Mouse (Mus musculus): ENCODE measurements around the gene Cdk12. TPM values are rescaled to one million over a fixed set of nuclear protein-coding genes. Genes with fewer than 3 reads are reported as not detected.

The Cdk12 gene
- total RNA-seq, 2 experiments from 2014 or later: 50.8 to 53.8 TPM

Small RNA genes lying within 50 kb of the gene (microRNA-seq; reads per million reads assigned to microRNA genes)
- gene Gm27399: not detected
- gene Mir5119: 0.79 reads per million

Other genes starting within 250 kb of the Cdk12 start
- 10 to 100 TPM; 12.5 to 13.3 TPM for gene Plxdc1, start 216.6 kb upstream of the Cdk12 start, total RNA-seq (2021)
- gene Arl5c, start 206.9 kb upstream of the Cdk12 start, total RNA-seq (2021): 1 to 10 TPM; 1.6 to 1.9 TPM
- gene Cacnb1, start 180.0 kb upstream of the Cdk12 start, total RNA-seq (2021): 10 to 100 TPM; 18.8 TPM
- 1,000 to 10,000 TPM; 1,362 to 1,367 TPM for gene Rpl19, start 176.3 kb upstream of the Cdk12 start, total RNA-seq (2021)
- gene Stac2, start 149.6 kb upstream of the Cdk12 start, total RNA-seq (2021): 1 to 10 TPM; 4.1 to 4.8 TPM
- 10 to 100 TPM; 45.0 to 45.6 TPM for gene Fbxl20, start 52.7 kb upstream of the Cdk12 start, total RNA-seq (2021)
- 10 to 100 TPM; 60.9 to 62.4 TPM for gene Med1, start 9.8 kb upstream of the Cdk12 start, total RNA-seq (2021)
- under 1 TPM in 1 of 2 experiments, not detected in 1; 0.34 TPM for gene Neurod2, start 126.6 kb downstream of the Cdk12 start, total RNA-seq (2021)
- gene Ppp1r1b, start 145.3 kb downstream of the Cdk12 start, total RNA-seq (2021): 1 to 10 TPM; 1.3 to 1.9 TPM
- gene Stard3, start 155.3 kb downstream of the Cdk12 start, total RNA-seq (2021): 10 to 100 TPM; 30.3 to 30.9 TPM
- 10 to 100 TPM in 1 of 2 experiments, 1 to 10 TPM in 1; 8.6 to 16.7 TPM for gene Tcap, start 180.8 kb downstream of the Cdk12 start, total RNA-seq (2021)
- 100 to 1,000 TPM; 686 to 903 TPM for gene Pnmt, start 183.4 kb downstream of the Cdk12 start, total RNA-seq (2021)
- gene Pgap3, start 197.4 kb downstream of the Cdk12 start, total RNA-seq (2021): 10 to 100 TPM in 1 of 2 experiments, 1 to 10 TPM in 1; 9.7 to 11.0 TPM
- gene Erbb2, start 209.4 kb downstream of the Cdk12 start, total RNA-seq (2021): 10 to 100 TPM; 10.8 to 19.4 TPM
- gene Mien1, start 235.9 kb downstream of the Cdk12 start, total RNA-seq (2021): 10 to 100 TPM; 53.5 to 55.3 TPM
- gene Grb7, start 243.3 kb downstream of the Cdk12 start, total RNA-seq (2021): 10 to 100 TPM in 1 of 2 experiments, 1 to 10 TPM in 1; 5.9 to 10.3 TPM